Mouse (Mus musculus) frontal cortex, adult (tissue): Measurements from ENCODE around the gene Rrbp1.

Source experiments
- ATAC-seq: cut with Nextera tagmentation; 2 replicates; pipeline ENCODE4 v1.9.2; 2017; ENCODE audit warnings: mild to moderate bottlenecking, moderate library complexity, mixed read lengths; ENCODE audit not compliant: low TSS enrichment

Gene Rrbp1

GRCm38 (mm10) chr2:144011080-144011551 lies at the start of gene Rrbp1:
Gene Rrbp1, minus strand, starts transcription at chr2:144011263.
- peak; percentile 98 for ATAC-seq

- peak; percentile 74; the same call in 1 of the 2 replicates for ATAC-seq
These were observed 46.7 kb upstream of the Rrbp1 start for GRCm38 (mm10) chr2:144057735-144058134.

GRCm38 (mm10) chr2:144052410-144053065 lies 41.5 kb upstream of the Rrbp1 start:
- peak; percentile 85 for ATAC-seq

GRCm38 (mm10) chr2:144050861-144051260 lies 39.8 kb upstream of the Rrbp1 start:
- no peak for ATAC-seq

- ATAC-seq: no peak
These were observed 39.1 kb upstream of the Rrbp1 start for GRCm38 (mm10) chr2:144050146-144050680.

GRCm38 (mm10) chr2:144046916-144047315 lies 35.9 kb upstream of the Rrbp1 start:
- ATAC-seq: no peak

GRCm38 (mm10) chr2:144045756-144046560 lies 34.9 kb upstream of the Rrbp1 start:
- ATAC-seq: peak; percentile 69

GRCm38 (mm10) chr2:144044726-144045125 lies 33.7 kb upstream of the Rrbp1 start:
- ATAC-seq: peak; percentile 90

GRCm38 (mm10) chr2:144032664-144033063 lies 21.6 kb upstream of the Rrbp1 start, which contains the start of gene Banf2:
Gene Banf2, plus strand, starts transcription at chr2:144033059.
- ATAC-seq: no peak

- no peak for ATAC-seq
These were observed 19.7 kb upstream of the Rrbp1 start for GRCm38 (mm10) chr2:144030791-144031190.

- no peak for ATAC-seq
These were observed 15.4 kb upstream of the Rrbp1 start for GRCm38 (mm10) chr2:144026456-144026855.

GRCm38 (mm10) chr2:144025361-144025760 lies 14.3 kb upstream of the Rrbp1 start:
- no peak for ATAC-seq

- ATAC-seq: no peak
These were observed 11.4 kb upstream of the Rrbp1 start for GRCm38 (mm10) chr2:144022441-144022840.

- ATAC-seq: no peak
These were observed 8.9 kb upstream of the Rrbp1 start for GRCm38 (mm10) chr2:144019971-144020370.

- ATAC-seq: no peak
These were observed 4.8 kb upstream of the Rrbp1 start for GRCm38 (mm10) chr2:144015861-144016260.

GRCm38 (mm10) chr2:144014481-144014880 lies 3.4 kb upstream of the Rrbp1 start:
- ATAC-seq: no peak

- no peak for ATAC-seq
These were observed 3.0 kb upstream of the Rrbp1 start for GRCm38 (mm10) chr2:144014051-144014450.

GRCm38 (mm10) chr2:144010282-144011044 lies 600 bp downstream of the Rrbp1 start:
- peak; percentile 8; the same call in 1 of the 2 replicates for ATAC-seq

GRCm38 (mm10) chr2:144009551-144010281 lies 1.3 kb downstream of the Rrbp1 start:
- 0 out of 2 replicates have a peak, but pooled peaks have one; percentile 0 for ATAC-seq

GRCm38 (mm10) chr2:144009081-144009480 lies 2.0 kb downstream of the Rrbp1 start:
- ATAC-seq: no peak

GRCm38 (mm10) chr2:144007211-144007610 lies 3.9 kb downstream of the Rrbp1 start:
- ATAC-seq: no peak
